Mouse (Mus musculus): ENCODE results near the gene Gm20708. TPM values are rescaled to one million over a fixed set of nuclear protein-coding genes. Genes with fewer than 3 reads are reported as not detected.
"Not testable (repeated sequence)": the region's sequence is repeated elsewhere in the genome, so short reads cannot be mapped to it uniquely, and the experiment has no call there.

The Gm20708 gene
- total RNA-seq, 2 experiments from 2014 or later = 1.4 to 2.2 TPM

DNA sequence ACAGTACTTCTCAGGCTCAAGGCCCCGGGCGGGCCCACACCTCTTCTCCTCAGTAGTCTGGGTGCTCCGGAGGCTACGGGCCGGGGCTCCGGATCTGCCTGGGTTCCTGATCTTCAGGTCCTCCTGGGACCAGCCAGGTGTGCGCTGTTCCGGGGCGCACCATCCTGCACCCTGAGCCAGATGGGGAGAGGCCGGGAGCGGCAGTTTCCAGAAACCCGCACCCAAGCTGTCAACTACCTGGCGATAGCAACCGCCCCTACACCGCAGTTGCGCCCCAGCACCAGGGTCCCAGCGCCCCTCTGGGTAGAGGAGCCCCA, 29.3 kb upstream of the Gm20708 start:
- DNase-seq (ENCODE audit: low spot score in 2 of 2) = no peak
- intact Hi-C loops (cut with DNase I) = loop anchor here (5.0 kb wide), 1 partner anchor 73 kb away; no protein-coding TSS in a partner anchor

DNA sequence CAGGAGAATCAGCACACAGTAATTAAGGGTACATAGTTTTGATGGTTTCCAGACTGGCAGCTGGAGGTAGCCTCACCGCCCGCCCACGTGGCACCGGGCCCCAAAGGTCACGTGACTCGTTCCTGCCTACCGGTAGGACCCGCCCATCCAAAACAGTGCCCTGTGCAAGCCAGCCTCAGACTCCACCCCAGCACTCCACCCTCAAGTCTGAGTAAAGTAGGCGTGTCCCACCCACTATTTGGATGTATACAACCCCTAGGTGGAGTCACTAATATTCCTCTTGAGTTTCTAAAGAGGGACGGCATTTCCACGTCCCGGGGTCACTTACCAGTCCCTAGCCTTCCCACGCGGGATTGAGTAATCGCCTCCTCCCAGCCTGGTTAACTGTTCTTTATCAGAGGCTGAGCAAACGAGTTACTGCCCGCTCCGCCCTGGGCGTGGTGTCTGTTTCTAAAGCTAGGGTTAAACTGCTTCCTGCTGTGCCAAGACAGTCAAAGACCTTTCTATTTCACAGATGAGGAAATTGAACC, 28.8 kb upstream of the Gm20708 start:
- DNase-seq (ENCODE audit: low spot score in 2 of 2) = no peak
- intact Hi-C loops (cut with DNase I) = loop anchor here (5.0 kb wide), 1 partner anchor 73 kb away; no protein-coding TSS in a partner anchor

DNA sequence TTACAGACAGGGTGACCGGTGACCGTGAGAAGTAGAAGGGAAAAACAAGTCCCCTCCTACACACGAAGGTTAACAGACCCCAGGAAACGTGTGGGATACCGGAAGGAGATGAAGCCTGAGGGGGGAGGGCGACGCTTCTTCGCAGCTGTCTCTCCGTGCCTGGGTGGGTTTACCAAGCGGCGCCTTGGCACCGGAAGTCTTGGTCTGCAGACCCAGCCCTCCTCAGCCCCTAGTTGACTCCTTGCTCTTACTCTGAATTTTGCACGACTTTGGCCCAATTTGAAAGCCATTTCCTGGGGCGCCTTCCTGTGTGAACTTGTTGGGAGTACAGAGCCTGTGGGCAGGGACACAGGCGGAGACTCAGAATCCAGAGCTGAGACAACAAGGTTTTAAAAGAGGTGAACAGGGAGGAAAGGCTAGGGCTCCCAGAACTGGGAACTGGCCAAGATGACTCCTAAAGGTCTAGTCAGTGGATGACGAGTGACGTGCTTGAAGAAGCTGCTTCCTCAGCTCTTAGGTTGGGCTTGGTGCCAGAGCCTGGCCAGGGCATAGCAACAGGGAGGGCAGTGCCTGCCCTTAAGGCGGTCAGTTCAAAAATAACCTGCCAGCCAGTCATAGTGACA, 28.2 kb upstream of the Gm20708 start:
- intact Hi-C loops (cut with DNase I) = loop anchor here (5.0 kb wide), 1 partner anchor 74 kb away; no protein-coding TSS in a partner anchor
- DNase-seq (ENCODE audit: low spot score in 2 of 2) = no peak

DNA sequence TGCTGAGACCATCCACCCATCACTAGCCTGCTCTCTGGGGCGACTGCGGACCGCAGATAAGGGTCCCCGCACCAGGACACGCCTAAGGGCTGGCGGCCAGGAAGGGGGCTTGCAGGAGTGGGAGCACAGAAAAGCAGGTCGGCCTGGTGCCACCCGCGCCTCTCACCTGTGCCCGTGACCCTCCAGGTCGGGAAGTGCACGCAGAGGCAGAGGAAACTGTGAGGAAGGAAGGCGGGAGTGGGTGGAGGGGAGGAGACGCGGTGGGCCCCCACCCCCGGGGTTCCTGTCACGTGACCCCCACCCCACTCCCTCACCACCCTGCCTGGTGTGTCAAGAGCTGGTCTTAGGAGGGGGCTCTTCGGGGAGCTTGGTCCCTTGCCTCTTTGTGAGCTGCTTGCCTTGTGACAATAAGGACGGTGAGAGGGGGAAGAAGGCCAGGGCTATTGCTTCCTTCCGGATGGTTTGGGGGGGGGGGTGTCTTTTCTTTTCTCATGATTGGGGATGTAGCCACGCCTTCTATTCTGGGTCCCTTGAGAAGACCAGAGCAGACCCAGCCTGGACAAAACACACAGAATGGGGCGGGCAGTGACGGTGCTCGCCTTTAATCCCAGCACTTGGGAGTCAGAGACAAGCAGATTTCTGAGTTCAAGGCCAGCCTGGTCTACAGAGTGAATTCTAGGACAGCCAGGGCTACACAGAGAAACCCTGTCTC, 27.3 kb upstream of the Gm20708 start, which contains the start of the genes Tmc8 and Tmc6:
TSS of gene Tmc8 (plus strand) at position 84 of the 712 bp plus-strand sequence.
TSS of gene Tmc6 (minus strand) at position 206 of the 712 bp plus-strand sequence.
- no peak for DNase-seq (ENCODE audit: low spot score in 2 of 2)
- intact Hi-C loops (cut with DNase I) = loop anchor here (5.0 kb wide), 1 partner anchor 75 kb away; no protein-coding TSS in a partner anchor

DNA sequence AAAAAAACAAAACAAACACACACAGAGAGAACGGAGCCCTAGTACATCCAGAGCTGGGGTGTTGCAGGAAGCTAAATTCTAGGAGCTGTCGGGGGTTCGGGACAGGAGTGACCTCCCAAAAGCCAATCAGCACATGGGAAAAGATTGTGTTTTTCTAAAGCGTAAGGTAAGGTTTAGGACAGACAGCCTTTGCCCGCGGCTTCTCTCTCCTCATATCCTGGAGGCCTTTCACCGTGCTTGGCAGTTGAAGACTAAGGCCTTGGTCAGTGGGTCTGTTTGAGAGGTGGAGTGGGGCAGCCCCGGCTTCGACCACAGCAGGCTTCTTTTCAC, 26.8 kb upstream of the Gm20708 start:
- intact Hi-C loops (cut with DNase I) = loop anchor here (5.0 kb wide), 1 partner anchor 75 kb away; no protein-coding TSS in a partner anchor
- no peak for DNase-seq (ENCODE audit: low spot score in 2 of 2)

DNA sequence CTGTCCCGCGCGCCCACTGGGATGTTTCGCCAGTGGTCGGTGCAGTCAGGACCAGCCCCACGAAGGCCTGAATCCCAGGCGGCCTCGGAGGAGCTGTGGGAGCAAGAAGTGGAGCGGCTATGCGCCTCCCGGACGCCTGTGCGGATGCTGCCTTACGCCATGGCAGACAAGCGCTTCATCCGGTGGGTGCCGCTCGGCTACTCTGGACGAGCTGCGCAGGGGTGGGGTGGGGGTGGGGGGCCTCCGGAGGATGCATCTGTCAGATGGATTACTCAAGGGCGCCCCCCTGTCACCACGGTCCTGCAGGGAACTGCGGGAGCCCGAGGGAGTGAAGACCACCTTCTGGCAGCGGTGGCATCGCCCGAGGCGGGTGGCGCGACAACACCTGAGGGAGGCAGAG, 26.4 kb upstream of the Gm20708 start:
- no peak for DNase-seq (ENCODE audit: low spot score in 2 of 2)
- intact Hi-C loops (cut with DNase I) = loop anchor here (5.0 kb wide), 1 partner anchor 76 kb away; no protein-coding TSS in a partner anchor

DNA sequence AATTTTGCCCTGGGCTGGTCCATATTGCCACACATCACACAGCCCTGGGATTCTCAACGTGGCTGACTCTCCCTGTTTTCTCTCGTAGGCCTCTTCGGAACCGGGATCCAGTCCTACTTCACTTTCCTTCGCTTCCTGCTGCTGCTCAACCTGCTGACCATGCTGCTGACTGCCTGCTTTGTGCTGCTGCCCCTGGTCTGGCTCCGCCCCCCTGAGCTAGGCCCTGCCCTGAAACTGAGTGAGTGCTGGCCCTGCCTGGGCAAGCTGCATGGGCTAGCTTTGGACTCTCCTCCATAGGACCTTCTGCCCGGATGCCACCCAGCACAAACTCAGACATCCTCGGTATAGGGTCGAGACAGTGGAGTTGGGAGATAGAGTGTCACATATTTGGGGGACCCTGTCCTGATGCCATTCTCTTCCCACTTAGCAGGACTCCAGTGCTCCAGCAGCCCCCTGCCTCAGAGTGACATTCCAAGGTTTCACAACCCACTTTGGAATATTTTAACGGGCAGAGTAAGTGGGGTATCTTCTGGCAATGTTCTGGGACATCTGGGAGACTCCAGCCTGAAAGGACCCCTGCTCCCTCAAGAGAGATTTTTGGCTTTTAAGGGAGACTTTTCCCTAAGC, 25.7 kb upstream of the Gm20708 start:
- intact Hi-C loops (cut with DNase I) = loop anchor here (5.0 kb wide), 1 partner anchor 76 kb away; no protein-coding TSS in a partner anchor
- no peak for DNase-seq (ENCODE audit: low spot score in 2 of 2)

DNA sequence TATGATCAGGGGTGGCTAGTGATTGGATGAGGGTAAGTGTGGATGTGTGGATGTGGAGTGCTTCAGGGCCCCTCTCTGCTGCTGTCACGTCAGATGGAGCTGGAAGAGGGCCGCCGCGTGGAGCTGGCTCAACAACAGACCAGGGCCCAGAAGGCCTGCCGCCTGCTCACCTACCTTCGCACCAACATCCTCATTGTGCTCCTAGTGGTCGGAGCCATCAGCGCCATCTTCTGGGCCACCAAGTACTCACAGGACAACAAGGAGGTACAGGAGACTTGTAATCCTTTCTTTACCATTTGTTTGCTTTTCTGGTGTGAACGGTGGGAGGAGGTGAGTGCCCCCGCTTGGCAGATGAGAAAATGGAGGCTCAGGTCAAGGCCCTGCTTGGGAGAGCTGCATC, 23.2 kb upstream of the Gm20708 start:
- no peak for DNase-seq (ENCODE audit: low spot score in 2 of 2)
- intact Hi-C loops (cut with DNase I) = no loop called here

DNA sequence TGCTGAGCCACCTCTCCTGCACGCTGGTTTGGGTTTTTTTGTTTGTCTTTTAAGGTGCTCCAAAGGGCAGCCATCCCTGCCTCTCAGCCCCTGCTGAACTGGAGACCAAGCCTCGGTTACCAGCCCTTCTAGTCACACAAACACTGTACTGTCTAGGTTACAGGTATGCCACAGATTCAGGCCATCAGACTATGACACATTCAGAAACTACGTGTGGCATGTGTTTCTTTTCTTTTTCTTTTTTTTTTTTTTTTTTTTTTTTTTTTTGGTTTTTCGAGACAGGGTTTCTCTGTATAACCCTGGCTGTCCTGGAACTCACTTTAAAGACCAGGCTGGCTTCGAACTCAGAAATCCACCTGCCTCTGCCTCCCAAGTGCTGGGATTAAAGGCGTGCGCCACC, 21.0 kb upstream of the Gm20708 start:
- intact Hi-C loops (cut with DNase I); DNase-seq (ENCODE audit: low spot score in 2 of 2): not testable (repeated sequence)

DNA sequence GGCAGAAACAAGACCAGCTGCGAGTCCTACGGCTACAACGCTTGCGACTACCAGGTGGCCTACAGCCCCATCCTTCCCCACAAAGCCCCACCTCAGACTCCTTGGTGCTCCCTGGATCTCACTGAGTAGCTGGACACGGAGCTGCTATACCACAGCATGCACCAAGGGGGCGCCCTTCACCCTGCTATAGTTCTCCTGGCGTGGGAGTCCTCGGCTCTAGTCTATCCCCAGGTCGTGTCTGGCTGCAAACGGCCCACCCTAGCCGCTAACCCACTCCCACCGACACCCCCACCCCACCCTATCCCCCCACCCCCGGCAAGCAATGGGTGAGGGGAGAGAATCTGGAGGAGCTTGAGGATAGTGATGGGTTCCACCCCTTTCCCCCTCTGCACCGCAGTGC, 19.2 kb upstream of the Gm20708 start:
- intact Hi-C loops (cut with DNase I) = loop anchor here (5.0 kb wide), 1 partner anchor 37 kb away; the partner anchor contains the start of genes Afmid and Tk1
- no peak for DNase-seq (ENCODE audit: low spot score in 2 of 2)

DNA sequence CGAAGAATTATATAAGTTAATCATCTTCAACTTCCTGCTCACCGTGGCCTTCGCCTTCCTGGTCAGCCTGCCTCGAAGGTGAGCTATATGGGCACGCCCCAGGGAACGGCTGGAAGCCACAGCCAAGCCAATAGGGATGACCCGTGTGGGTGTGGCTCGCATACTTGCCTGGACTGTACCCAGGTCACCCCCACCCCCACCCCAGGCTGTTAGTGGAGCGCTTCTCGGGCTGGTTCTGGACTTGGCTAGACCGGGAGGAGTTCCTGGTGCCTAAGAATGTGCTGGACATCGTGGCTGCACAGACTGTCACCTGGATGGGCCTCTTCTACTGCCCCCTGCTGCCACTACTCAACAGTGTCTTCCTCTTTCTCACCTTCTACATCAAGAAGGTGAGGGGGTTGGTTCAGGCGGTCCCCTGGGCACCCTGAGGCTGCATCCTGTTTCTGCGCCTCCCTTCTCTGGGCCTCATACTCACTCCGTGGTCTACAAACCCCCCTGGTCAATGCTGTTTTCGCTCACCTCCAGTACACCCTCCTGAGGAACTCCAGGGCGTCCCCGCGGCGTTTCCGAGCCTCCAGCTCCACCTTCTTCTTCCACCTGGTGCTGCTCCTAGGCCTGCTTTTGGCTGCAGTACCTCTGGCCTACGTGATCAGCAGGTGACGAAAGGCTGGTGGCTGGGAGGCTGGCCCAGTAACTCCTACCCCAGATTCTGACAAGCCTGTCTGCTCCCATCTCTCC, 18.6 kb upstream of the Gm20708 start:
- intact Hi-C loops (cut with DNase I) = loop anchor here (5.0 kb wide), 1 partner anchor 36 kb away; the partner anchor contains the start of genes Afmid and Tk1
- DNase-seq (ENCODE audit: low spot score in 2 of 2) = no peak

DNA sequence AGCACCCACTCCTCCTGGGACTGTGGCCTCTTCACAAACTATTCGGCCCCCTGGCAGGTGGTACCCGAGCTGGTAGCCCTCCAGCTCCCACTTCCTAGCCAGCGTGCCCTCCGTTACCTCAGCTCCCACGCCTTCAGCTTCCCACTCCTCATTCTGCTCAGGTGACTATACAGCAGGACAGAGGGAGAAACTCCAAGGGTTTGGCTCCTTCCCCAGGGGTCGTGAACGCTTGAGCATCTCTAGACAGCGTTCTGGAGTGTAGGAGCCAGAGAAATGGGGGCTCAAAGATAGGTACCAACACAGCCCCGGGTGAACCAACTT, 18.1 kb upstream of the Gm20708 start:
- intact Hi-C loops (cut with DNase I) = loop anchor here (5.0 kb wide), 1 partner anchor 36 kb away; the partner anchor contains the start of genes Afmid and Tk1
- no peak for DNase-seq (ENCODE audit: low spot score in 2 of 2)

DNA sequence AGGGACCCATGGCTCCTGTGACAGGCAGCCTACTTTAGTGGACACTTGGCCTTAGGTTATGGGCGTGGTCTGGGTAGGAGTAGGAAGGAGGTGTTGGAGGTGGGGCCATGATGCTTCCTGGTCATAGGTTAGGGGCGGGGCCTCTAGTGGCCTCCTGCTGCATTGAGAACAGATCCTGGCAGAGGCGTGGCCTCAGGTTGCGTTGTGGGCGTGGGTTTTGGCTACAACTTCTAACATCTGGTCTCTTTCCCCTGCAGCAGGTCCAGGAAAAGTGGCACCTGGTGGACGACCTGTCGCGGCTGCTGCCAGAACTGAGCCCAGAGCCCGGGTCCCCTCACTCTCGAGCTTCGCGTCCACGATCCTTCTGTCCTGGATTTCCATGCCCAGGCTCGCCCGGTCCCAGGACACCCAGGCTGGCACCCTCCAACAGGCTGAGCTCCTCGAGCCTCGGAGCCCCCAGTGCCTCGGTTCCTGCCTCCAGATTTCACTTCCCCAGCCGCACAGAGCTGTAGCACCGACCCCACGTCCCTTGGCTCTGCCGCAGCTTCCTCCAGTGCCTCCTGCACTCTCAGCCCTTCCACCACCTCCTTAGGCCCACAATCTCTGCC, 17.1 kb upstream of the Gm20708 start:
- intact Hi-C loops (cut with DNase I) = loop anchor here (5.0 kb wide), 1 partner anchor 35 kb away; the partner anchor contains the start of genes Afmid and Tk1
- no peak for DNase-seq (ENCODE audit: low spot score in 2 of 2)

DNA sequence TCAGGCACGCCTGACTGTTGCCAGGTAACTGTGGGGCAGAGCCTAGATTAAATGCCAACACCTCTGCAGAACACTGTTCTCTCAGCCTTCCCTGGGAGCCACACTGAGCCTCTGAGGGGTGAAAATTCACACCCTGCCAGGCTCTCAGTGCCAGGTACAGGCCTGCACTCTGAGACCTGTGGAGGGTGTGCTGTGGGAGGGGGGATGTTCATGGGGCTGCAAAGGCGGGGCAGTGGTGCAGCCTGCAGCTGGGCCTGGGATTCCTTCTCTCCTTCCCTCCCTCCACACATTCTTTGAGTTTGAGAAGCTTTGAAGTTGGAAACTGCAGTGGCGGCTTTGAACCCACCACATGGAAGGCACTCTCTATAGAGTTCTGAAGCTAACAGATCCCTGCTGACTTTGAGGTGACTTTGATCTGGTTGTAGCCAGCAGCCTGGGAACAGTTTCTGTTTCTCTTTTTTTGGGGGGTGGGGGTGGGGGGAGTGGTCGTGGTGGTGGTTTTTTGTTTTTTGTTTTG, 15.4 kb upstream of the Gm20708 start:
- no peak for DNase-seq (ENCODE audit: low spot score in 2 of 2)

DNA sequence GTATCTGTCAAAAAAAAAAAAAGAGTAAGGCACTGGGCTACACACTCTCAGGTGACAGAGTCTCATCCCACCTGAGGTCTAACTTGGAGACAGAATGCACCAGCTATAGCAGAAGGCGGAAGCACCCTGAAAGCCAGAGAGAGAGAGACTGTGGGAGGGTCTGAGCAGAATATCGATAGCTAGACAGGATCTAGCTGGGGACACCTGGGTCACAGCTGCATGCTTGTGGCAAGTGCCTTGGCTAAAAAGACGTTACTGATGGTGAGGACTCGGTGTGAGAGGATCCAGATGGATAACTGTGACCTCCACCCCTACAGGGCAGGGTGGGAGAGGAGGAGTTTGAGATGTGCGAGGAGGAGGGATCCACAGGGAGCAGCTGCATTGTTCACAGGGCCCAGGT, 12.5 kb upstream of the Gm20708 start:
- intact Hi-C loops (cut with DNase I) = no loop called here
- no peak for DNase-seq (ENCODE audit: low spot score in 2 of 2)

More for the DNA sequence above, 15.4 kb upstream of the Gm20708 start:
- intact Hi-C loops (cut with DNase I) = loop anchor here (5.0 kb wide), 1 partner anchor 33 kb away; the partner anchor contains the start of genes Afmid and Tk1

DNA sequence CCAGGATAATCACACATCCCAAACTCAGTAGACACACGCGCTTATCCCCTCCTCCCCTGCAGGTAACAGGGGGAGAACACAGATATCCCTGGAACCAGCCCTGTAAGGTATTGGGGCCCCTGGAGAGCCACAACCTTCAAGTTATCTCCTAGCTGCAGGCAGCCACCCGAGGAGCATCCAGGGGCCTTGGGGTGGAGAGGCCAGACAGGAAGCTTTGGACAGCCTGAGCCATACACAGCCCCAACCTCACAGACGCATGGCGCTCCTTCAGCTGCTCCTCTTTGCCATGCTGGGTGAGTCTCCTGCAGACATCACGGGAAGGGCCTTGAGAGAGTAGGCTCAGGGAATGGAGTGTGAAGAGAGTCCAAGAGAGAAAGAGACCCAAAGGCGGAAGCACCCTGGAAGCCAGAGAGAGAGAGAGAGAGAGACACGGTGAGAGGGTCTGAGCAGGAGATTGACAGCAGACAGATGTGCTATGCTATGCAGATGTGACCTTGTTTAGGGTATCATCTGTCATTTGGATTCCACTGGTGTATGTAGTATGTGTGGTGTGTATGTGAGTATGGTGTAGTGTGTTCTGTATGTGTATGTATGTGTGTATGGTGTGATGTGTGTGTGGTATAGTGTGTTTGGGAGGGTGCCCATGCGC, 11.8 kb upstream of the Gm20708 start, which contains the start of gene 6030468B19Rik:
TSS of gene 6030468B19Rik (plus strand) at position 150 of the 649 bp plus-strand sequence.
- intact Hi-C loops (cut with DNase I) = no loop called here
- DNase-seq (ENCODE audit: low spot score in 2 of 2) = no peak

DNA sequence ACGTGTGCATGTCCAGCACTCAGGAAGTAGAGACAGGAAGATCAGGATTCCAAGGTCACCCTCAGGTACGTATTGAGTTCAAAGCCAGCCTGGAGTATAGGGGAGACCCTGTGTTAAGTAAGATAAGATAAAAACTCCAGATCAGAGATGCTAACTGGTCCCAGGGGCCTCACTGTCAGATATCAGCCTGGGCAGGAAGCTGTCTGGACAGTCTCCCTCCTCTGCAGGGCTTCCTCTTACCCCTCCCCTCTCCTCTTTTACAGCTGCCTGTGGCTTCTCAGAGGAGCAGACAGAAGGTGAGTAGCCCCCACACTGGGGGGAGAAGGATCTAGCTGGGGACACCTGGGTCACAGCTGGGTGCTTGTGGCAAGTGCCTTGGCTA, 11.3 kb upstream of the Gm20708 start:
- no peak for DNase-seq (ENCODE audit: low spot score in 2 of 2)
- intact Hi-C loops (cut with DNase I) = no loop called here

DNA sequence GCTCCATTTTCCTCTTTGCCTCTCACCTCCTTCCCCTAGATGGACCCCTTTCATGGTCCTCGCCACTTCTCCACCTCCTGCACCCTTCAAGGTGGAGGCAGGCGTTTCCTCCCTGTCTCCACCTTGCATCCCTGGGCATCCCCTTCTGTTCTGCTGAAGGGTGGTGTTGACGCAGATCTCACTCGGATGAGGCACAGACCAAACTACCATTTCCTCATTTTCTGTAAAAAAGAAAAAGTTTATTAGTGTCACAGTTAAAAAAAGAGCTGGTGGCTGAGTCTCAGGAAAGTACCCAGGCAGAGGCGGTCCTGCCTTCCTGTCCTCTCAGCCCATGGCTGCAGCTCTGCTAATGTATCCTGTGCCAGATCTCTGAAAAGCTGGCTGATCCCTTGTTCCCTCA, 10.3 kb upstream of the Gm20708 start:
- DNase-seq (ENCODE audit: low spot score in 2 of 2) = no peak
- intact Hi-C loops (cut with DNase I) = no loop called here
